Comparison of ENCODE assay signal across 8 mouse cellular contexts in the genomic region with DNA sequence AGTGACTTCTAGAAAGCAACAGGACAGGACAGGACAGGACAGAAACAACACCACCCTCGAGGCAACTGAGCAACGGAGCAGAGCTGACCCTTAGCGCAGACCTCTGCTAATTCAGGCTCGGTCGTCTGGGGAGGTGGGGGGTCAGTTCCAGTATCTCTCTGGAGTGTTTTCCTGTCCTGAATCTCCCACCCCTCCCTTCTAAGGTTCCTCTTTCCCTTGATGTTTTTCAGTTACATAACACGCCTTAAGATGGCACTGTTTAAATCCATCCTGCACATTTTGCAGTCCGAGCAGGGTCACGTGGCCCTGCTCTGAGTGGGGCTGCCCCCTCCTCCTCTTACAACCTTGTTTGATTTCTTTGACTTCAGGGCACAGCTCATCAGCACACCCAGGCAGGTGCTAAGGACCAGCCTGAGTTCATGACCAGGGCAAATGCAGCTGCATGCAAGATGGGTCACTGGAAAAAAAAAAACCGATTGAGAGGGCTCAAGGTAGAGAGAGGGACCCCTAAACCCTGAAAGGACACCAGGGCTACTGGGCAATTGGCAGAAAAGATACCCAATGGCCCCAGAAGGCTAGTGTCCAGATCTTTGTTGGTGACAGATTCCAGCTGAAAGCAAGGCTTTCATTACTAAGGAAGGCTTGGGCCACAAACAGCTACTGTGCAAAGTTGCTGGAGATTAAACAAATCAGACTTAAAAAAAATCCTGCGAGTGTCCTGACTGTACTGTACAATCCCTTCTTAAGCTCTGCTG. TPM values are rescaled to one million over a fixed set of nuclear protein-coding genes. Genes with fewer than 3 reads are reported as not detected.
DNase-seq lines count a peak whose midpoint lies in the region; ATAC-seq and TF ChIP-seq lines count a peak whose summit lies in the region.

No protein-coding gene starts in this region.

- peaks cover 43% of the 10 kb centered on the region for H3K4me1 ChIP-seq in heart, embryonic 12.5 days (replicated peaks)
- no peaks in the 10 kb centered on the region for H3K4me1 ChIP-seq in MEL (ENCODE audit: control insufficient read depth in 1 of 2, insufficient read depth in 2 of 2, low read length in 2 of 2)
- peaks cover 43% of the 10 kb centered on the region for H3K4me1 ChIP-seq in embryonic facial prominence, embryonic 15.5 days
- H3K4me1 ChIP-seq in midbrain, embryonic 10.5 days: peaks cover 59% of the 10 kb centered on the region

- peak overlapping the region; percentile 99 for H3K4me2 ChIP-seq in heart, embryonic 12.5 days
- H3K4me2 ChIP-seq in embryonic facial prominence, embryonic 15.5 days (replicated peaks): 0 out of 2 replicates have a peak overlapping the region, but pooled peaks have one; percentile 99

- H3K27me3 ChIP-seq in heart, embryonic 12.5 days (replicated peaks): peaks cover 100% of the 10 kb centered on the region
- no peaks in the 10 kb centered on the region for H3K27me3 ChIP-seq in MEL (ENCODE audit: control insufficient read depth in 1 of 2, insufficient read depth in 2 of 2, low read length in 2 of 2)
- peaks cover 95% of the 10 kb centered on the region for H3K27me3 ChIP-seq in embryonic facial prominence, embryonic 15.5 days
- H3K27me3 ChIP-seq in midbrain, embryonic 10.5 days (ENCODE audit: low read depth, poor library complexity, severe bottlenecking): peaks cover 99% of the 10 kb centered on the region

- DNase-seq in heart, adult 8-10 months (ENCODE audit: low spot score): no peak
- no peak for DNase-seq in MEL (ENCODE audit: low read depth, low spot score)
- DNase-seq in midbrain, embryonic 10.5 days (ENCODE audit: low spot score): peak; percentile 33
- DNase-seq in gastrocnemius, postnatal 25 days: no peak

- TF ChIP-seq POLR2A in MEL (IDR thresholded peaks at IDR 0.05; ENCODE audit: control insufficient read depth in 1 of 2, insufficient read depth in 1 of 2, low read depth in 1 of 2, low read length in 2 of 2, poor library complexity in 1 of 2): no peak

- no peaks in the 10 kb centered on the region for H3K9me3 ChIP-seq in heart, embryonic 12.5 days (replicated peaks)
- H3K9me3 ChIP-seq in MEL (replicated peaks; ENCODE audit: insufficient read depth, low read length): no peaks in the 10 kb centered on the region
- H3K9me3 ChIP-seq in embryonic facial prominence, embryonic 15.5 days (replicated peaks): no peaks in the 10 kb centered on the region
- no peaks in the 10 kb centered on the region for H3K9me3 ChIP-seq in midbrain, embryonic 10.5 days (replicated peaks)

- no peaks in the 10 kb centered on the region for H3K79me2 ChIP-seq in MEL (ENCODE audit: control insufficient read depth, insufficient read depth, low read length, poor library complexity)

- ATAC-seq in heart, embryonic 12.5 days (ENCODE audit: insufficient number of reproducible peaks, low FRiP score): no peak
- ATAC-seq in embryonic facial prominence, embryonic 15.5 days (ENCODE audit: insufficient number of reproducible peaks, low FRiP score, low TSS enrichment, low read depth): no peak
- ATAC-seq in frontal cortex, adult (ENCODE audit: low TSS enrichment): no peak
- ATAC-seq in inflammation-experienced regulatory T-cells, adult 6 months: no peak

- H3K36me3 ChIP-seq in heart, embryonic 12.5 days: no peaks in the 10 kb centered on the region
- H3K36me3 ChIP-seq in MEL (ENCODE audit: control insufficient read depth in 1 of 2, insufficient read depth in 2 of 2, low read length in 2 of 2): no peaks in the 10 kb centered on the region
- no peaks in the 10 kb centered on the region for H3K36me3 ChIP-seq in embryonic facial prominence, embryonic 15.5 days
- H3K36me3 ChIP-seq in midbrain, embryonic 10.5 days: no peaks in the 10 kb centered on the region

- H3K9ac ChIP-seq in heart, embryonic 12.5 days: 0 out of 2 replicates have a peak overlapping the region, but pooled peaks have one; percentile 62
- H3K9ac ChIP-seq in MEL (ENCODE audit: control insufficient read depth, low read depth, low read length, poor library complexity, severe bottlenecking): no peak overlapping the region
- H3K9ac ChIP-seq in embryonic facial prominence, embryonic 15.5 days: no peak overlapping the region

- H3K4me3 ChIP-seq in heart, embryonic 12.5 days: peak overlapping the region; percentile 58
- H3K4me3 ChIP-seq in MEL (ENCODE audit: control insufficient read depth in 1 of 2, insufficient read depth in 1 of 2, low read depth in 2 of 2, low read length in 2 of 2): no peak overlapping the region
- peak overlapping the region; percentile 49 for H3K4me3 ChIP-seq in embryonic facial prominence, embryonic 15.5 days (replicated peaks)
- H3K4me3 ChIP-seq in midbrain, embryonic 10.5 days: peak overlapping the region; percentile 72

- TF ChIP-seq RAD21 in MEL (IDR thresholded peaks at IDR 0.05; ENCODE audit: low read depth, low read length): no peak

- WGBS in heart, embryonic 12.5 days: 7% methylated on average over 10 of the region's 10 CpGs
- 6% methylated on average over 10 of the region's 10 CpGs for WGBS in embryonic facial prominence, embryonic 15.5 days
- 11% methylated on average over 10 of the region's 10 CpGs for WGBS in midbrain, embryonic 10.5 days

- no peak for TF ChIP-seq EP300 in MEL (IDR thresholded peaks at IDR 0.05; ENCODE audit: low read depth in 1 of 2, low read length in 2 of 2)

- no peak overlapping the region for H3K27ac ChIP-seq in heart, embryonic 12.5 days (ENCODE audit: poor library complexity, severe bottlenecking)
- H3K27ac ChIP-seq in MEL (ENCODE audit: control insufficient read depth, low read depth, low read length): no peak overlapping the region
- H3K27ac ChIP-seq in embryonic facial prominence, embryonic 15.5 days (replicated peaks): no peak overlapping the region
- no peak overlapping the region for H3K27ac ChIP-seq in midbrain, embryonic 10.5 days (replicated peaks)

- no peak; a peak in 1 of 6 replicates for TF ChIP-seq CTCF in MEL (IDR thresholded peaks at IDR 0.05 in 2 of 3, conservative IDR thresholded peaks at IDR 0.05 in 1 of 3; ENCODE audit: control insufficient read depth in 1 of 3, insufficient read depth in 1 of 3, low read depth in 2 of 3, low read length in 3 of 3, poor library complexity in 1 of 3, severe bottlenecking in 1 of 3)

TF ChIP-seq in MEL, 35 proteins besides CTCF, POLR2A, EP300 and RAD21:
- TF ChIP-seq USF1 (IDR thresholded peaks at IDR 0.05; ENCODE audit: low read depth, low read length): peak; percentile 68
- no peak for TF ChIP-seq USF2 (IDR thresholded peaks at IDR 0.05; ENCODE audit: borderline replicate concordance in 1 of 2, insufficient read depth in 1 of 2, low read depth in 1 of 2, low read length in 2 of 2)
- TF ChIP-seq MAZ (IDR thresholded peaks at IDR 0.05; ENCODE audit: low read depth, low read length): no peak

RNA-seq across cellular contexts. Expression of gene Nptx1, which starts 1.6 kb away (rescaled TPM):
- 1.8 and 2.1 TPM in 2 replicates for polyA plus RNA-seq in heart, embryonic 12.5 days (2016; fragmentation: Nextera tagmentation; extraction: Ambion mirVana)
- total RNA-seq in heart, adult 8-10 months (2022): under 1 TPM; 0.09 to 0.24 (median 0.16) TPM
- not detected in 2 replicates for total RNA-seq in MEL (2012; rRNA removed)
- not detected for polyA plus RNA-seq in MEL (2012; ENCODE audit: insufficient read depth in 1 of 2, insufficient read length in 2 of 2, low read depth in 1 of 2, low replicate concordance in 2 of 2, missing spikeins in 1 of 2)
- polyA plus RNA-seq in embryonic facial prominence, embryonic 15.5 days (2015; fragmentation: Nextera tagmentation; extraction: Ambion mirVana): 1.2 and 1.3 TPM in 2 replicates
- polyA plus RNA-seq in midbrain, embryonic 10.5 days (2016; fragmentation: Nextera tagmentation; extraction: Ambion mirVana): 1.1 and 1.6 TPM in 2 replicates
- not detected for polyA plus RNA-seq in inflammation-experienced regulatory T-cells, adult 6 months (2017; shearing (Covaris generic))
- under 1 TPM; 0.08 to 0.19 TPM for total RNA-seq in gastrocnemius, postnatal 25 days (2021)

RNA-seq across cellular contexts. Expression of gene Endov, which starts 54.8 kb away (rescaled TPM):
- polyA plus RNA-seq in heart, embryonic 12.5 days (2016; fragmentation: Nextera tagmentation; extraction: Ambion mirVana): 12.9 and 14.7 TPM in 2 replicates
- total RNA-seq in heart, adult 8-10 months (2022): 10 to 100 TPM in 1 of 4 experiments, 1 to 10 TPM in 3; 7.2 to 13.2 (median 7.9) TPM
- total RNA-seq in MEL (2012; rRNA removed): 16.8 and 19.5 TPM in 2 replicates
- polyA plus RNA-seq in MEL (2012; ENCODE audit: insufficient read depth in 1 of 2, insufficient read length in 2 of 2, low read depth in 1 of 2, low replicate concordance in 2 of 2, missing spikeins in 1 of 2): 10 to 100 TPM in 1 of 2 experiments, not detected in 1; 16.8 TPM
- polyA plus RNA-seq in embryonic facial prominence, embryonic 15.5 days (2015; fragmentation: Nextera tagmentation; extraction: Ambion mirVana): 13.1 and 18.6 TPM in 2 replicates
- polyA plus RNA-seq in midbrain, embryonic 10.5 days (2016; fragmentation: Nextera tagmentation; extraction: Ambion mirVana): 21.6 and 27.6 TPM in 2 replicates
- polyA plus RNA-seq in inflammation-experienced regulatory T-cells, adult 6 months (2017; shearing (Covaris generic)): 10 to 100 TPM in 2 of 3 experiments, 1 to 10 TPM in 1; 9.9 to 12.5 (median 12.1) TPM
- total RNA-seq in gastrocnemius, postnatal 25 days (2021): 1 to 10 TPM; 3.9 to 4.8 TPM

RNA-seq across cellular contexts. Expression of gene Rptor, which starts 56.8 kb away (rescaled TPM):
- 13.3 and 14.1 TPM in 2 replicates for polyA plus RNA-seq in heart, embryonic 12.5 days (2016; fragmentation: Nextera tagmentation; extraction: Ambion mirVana)
- total RNA-seq in heart, adult 8-10 months (2022): 10 to 100 TPM; 30.3 to 35.6 (median 32.7) TPM
- total RNA-seq in MEL (2012; rRNA removed): 32.0 and 34.9 TPM in 2 replicates
- 10 to 100 TPM in 1 of 2 experiments, not detected in 1; 33.9 TPM for polyA plus RNA-seq in MEL (2012; ENCODE audit: insufficient read depth in 1 of 2, insufficient read length in 2 of 2, low read depth in 1 of 2, low replicate concordance in 2 of 2, missing spikeins in 1 of 2)
- 12.2 and 12.9 TPM in 2 replicates for polyA plus RNA-seq in embryonic facial prominence, embryonic 15.5 days (2015; fragmentation: Nextera tagmentation; extraction: Ambion mirVana)
- 11.0 and 12.1 TPM in 2 replicates for polyA plus RNA-seq in midbrain, embryonic 10.5 days (2016; fragmentation: Nextera tagmentation; extraction: Ambion mirVana)
- polyA plus RNA-seq in inflammation-experienced regulatory T-cells, adult 6 months (2017; shearing (Covaris generic)): 10 to 100 TPM; 10.3 to 15.9 (median 10.5) TPM
- 10 to 100 TPM; 23.7 to 24.8 TPM for total RNA-seq in gastrocnemius, postnatal 25 days (2021)

Comparison
In these comparisons a context has a peak if more than half of its experiments do, and no peak if none do; other contexts are left out.
1. H3K4me3 ChIP-seq: peak in heart, embryonic 12.5 days (single experiment), embryonic facial prominence, embryonic 15.5 days (single experiment) and midbrain, embryonic 10.5 days (single experiment); none in MEL (0 of 2).